ENCODE assay signal across 20 mouse cellular contexts in genomic region chr17:81185685-81186084, GRCm38 (mm10).
"Had no signal": no experiment of that assay in that cellular context is flagged by ENCODE, and none has a peak within 500 bp of the region (broad histone marks: within the 10 kb centered on the region; RNA-seq: fewer than 3 reads in every experiment).

No protein-coding gene starts in this region.

- H3K27ac ChIP-seq: kidney, embryonic 15.5 days; left cerebral cortex, adult 2 months; liver, embryonic 14.5 days; lung, embryonic 15.5 days; macrophage; stomach, postnatal 0 days had no signal

- H3K9ac ChIP-seq: kidney, embryonic 15.5 days; liver, embryonic 14.5 days; lung, embryonic 15.5 days had no signal

- H3K36me3 ChIP-seq: kidney, embryonic 15.5 days; lung, embryonic 15.5 days had no signal

- H3K4me1 ChIP-seq: kidney, embryonic 15.5 days had no signal

- H3K27me3 ChIP-seq: kidney, embryonic 15.5 days; lung, embryonic 15.5 days; megakaryocyte, embryonic 14.5 days had no signal

- H3K4me3 ChIP-seq: kidney, embryonic 15.5 days; left cerebral cortex, adult 2 months; lung, embryonic 15.5 days; megakaryocyte, embryonic 14.5 days had no signal

- DNase-seq: kidney, adult 2 months; kidney, postnatal 10 days; kidney, postnatal 36 days; layer of hippocampus, postnatal 36 days; lung, adult 18-20 months; midbrain, embryonic 14.5 days; right cerebral cortex, adult 18-20 months; right cerebral cortex, postnatal 14 days; right cerebral cortex, postnatal 4 days; thymus, adult 2 months; thymus, postnatal 14 days; thymus, postnatal 4 days had no signal

- ATAC-seq: intestine, embryonic 16.5 days had no signal

- H3K9me3 ChIP-seq: kidney, embryonic 15.5 days; lung, embryonic 15.5 days had no signal
